Mouse (Mus musculus): ENCODE measurements at regions not wholly inside any gene's neighbourhood (a gene's known extent, or its start where the extent isn't known, plus 50 kb on each side); places are given as distances from the start of the nearest gene placed in this dataset.

- no peak for DNase-seq (ENCODE audit: low spot score)
Measured at GRCm38 (mm10) chr16:25584337-25585069, 99.1 kb upstream of the Trp63 start.

- DNase-seq (ENCODE audit: low spot score) = no peak
Measured at GRCm38 (mm10) chr16:25585070-25585454, 98.5 kb upstream of the Trp63 start.

GRCm38 (mm10) chr16:25585953-25586352 is 97.6 kb upstream of the Trp63 start:
- no peak for DNase-seq (ENCODE audit: low spot score)

GRCm38 (mm10) chr16:25587879-25588347 is 95.7 kb upstream of the Trp63 start:
- no peak for DNase-seq (ENCODE audit: low spot score)

GRCm38 (mm10) chr16:25597435-25597834 is 86.1 kb upstream of the Trp63 start:
- DNase-seq (ENCODE audit: low spot score) = no peak

- no peak for DNase-seq (ENCODE audit: low spot score)
Measured at GRCm38 (mm10) chr16:25603121-25603520, 80.4 kb upstream of the Trp63 start.

GRCm38 (mm10) chr16:25615229-25615628 is 68.3 kb upstream of the Trp63 start:
- DNase-seq (ENCODE audit: low spot score) = no peak

- DNase-seq (ENCODE audit: low spot score) = no peak
Measured at GRCm38 (mm10) chr16:25615646-25616045, 67.9 kb upstream of the Trp63 start.

- DNase-seq (ENCODE audit: low spot score) = no peak
Measured at GRCm38 (mm10) chr16:25618898-25619297, 64.7 kb upstream of the Trp63 start.

- DNase-seq (ENCODE audit: low spot score) = no peak
Measured at GRCm38 (mm10) chr16:25622651-25623050, 60.9 kb upstream of the Trp63 start.

- no peak for DNase-seq (ENCODE audit: low spot score)
Measured at GRCm38 (mm10) chr16:25623986-25624623, 59.5 kb upstream of the Trp63 start.

- DNase-seq (ENCODE audit: low spot score) = peak; percentile 3
Measured at GRCm38 (mm10) chr16:25629750-25630149, 53.8 kb upstream of the Trp63 start.

GRCm38 (mm10) chr16:25631139-25631716 is 52.3 kb upstream of the Trp63 start:
- peak; percentile 76 for DNase-seq (ENCODE audit: low spot score)
